Mouse (Mus musculus): Measurements from ENCODE around the gene Wbp11.

Gene Wbp11

DNA sequence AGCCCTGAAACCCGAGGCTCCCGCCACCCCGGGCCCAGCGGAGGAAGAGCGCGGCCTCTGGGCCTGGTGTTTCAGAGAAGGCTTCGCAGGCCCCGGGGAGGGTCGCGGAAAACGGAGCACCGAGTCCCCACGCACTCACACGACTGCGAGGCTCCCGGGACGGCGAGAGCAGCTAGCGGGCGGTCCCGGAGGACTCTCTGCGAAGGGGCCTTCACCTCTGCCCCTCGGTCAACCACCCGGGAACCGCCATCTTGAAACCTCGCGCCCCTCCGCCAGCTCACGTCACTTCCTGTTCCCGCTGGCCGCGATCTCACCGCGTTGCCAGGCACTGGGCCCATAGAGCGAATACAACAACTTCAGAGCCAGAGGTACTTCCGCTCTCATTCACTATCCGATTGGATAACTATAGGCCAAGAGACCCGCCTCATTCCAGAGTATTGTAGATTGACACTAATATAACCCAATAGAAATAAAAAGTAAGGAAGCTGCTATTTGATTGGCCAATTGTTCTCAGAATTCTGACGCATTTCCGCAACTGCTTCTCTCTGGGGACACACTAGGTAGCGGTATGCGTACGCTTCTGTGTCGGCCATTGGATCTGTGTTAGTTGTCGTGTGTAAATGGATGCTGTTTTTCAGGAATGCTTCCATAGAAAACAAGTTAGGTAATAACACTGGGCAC lies at the start of gene Wbp11:
TSS of gene Wbp11 (minus strand) at position 353 of the 681 bp plus-strand sequence.
- peak; percentile 94 for DNase-seq (ENCODE audit: low spot score)

- DNase-seq (ENCODE audit: low spot score): peak; percentile 52
Observed at GRCm38 (mm10) chr6:136875670-136876069, 47.6 kb upstream of the Wbp11 start, which contains the start of gene Mgp. Gene Mgp, minus strand, starts transcription at chr6:136875823.

- DNase-seq (ENCODE audit: low spot score): no peak
Observed at GRCm38 (mm10) chr6:136874599-136874998, 46.6 kb upstream of the Wbp11 start.

DNA sequence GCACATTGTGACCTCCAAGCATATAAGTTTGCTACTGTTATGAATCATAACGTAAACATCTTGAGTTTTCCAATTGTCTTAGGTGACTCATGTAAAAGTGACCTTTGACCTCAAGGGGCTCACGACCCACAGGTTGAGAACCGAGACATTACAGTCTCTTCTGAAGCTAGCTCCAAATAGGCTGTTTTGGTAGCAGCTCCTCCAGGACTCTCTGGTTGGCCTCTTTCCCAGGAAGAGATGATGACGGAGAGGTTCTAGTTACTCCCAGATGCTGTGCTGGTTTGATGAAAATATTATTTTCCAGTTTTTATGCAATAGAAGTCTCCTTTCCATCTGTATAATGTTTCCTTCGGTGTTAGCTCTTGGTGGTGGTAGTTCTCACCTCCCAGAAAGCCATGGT lies 40.9 kb upstream of the Wbp11 start:
- no peak for DNase-seq (ENCODE audit: low spot score)

DNA sequence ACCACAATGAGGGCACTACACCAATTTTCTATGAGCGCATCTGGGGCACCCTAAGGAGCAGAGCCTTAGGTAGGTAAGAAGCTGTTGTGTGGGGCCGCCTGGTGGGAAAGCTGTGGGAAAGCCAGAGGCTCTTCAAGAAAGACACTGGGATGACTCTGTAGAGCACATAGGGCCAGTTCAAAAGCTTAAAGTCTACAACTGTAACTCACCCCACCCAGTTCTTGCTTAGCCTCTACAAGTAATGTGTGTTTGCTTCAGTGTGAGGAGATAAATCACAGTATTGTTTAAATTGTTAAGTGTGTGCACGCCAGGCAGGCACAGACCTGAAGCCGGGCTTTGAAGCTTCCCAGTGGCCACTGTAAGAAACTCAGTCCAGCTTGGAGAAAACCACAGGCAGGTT lies 38.1 kb upstream of the Wbp11 start:
- DNase-seq (ENCODE audit: low spot score): no peak

DNA sequence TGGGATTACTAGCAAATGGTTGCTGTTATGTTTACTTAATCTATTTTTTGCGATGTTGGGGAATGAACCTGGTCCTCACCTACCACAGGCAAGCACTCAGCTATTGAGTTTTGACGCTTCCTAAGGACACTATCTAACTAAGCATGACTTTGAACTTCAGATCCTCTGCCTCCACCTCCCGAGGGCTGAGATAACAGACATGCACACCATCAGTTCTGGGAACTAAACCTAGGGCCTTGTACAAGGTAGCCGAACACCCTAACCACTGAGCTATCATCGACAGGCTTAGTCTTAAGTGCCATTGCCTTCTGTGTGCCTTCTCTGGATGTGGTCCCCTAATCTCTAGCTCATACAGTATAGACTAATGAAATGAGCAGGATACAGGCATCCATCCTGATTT lies 37.3 kb upstream of the Wbp11 start:
- no peak for DNase-seq (ENCODE audit: low spot score)

GRCm38 (mm10) chr6:136861020-136861419 lies 33.0 kb upstream of the Wbp11 start:
- no peak for DNase-seq (ENCODE audit: low spot score)

- no peak for DNase-seq (ENCODE audit: low spot score)
Observed at GRCm38 (mm10) chr6:136858420-136858819, 30.4 kb upstream of the Wbp11 start.

- DNase-seq (ENCODE audit: low spot score): peak; percentile 62
Observed at GRCm38 (mm10) chr6:136857873-136858260, 29.8 kb upstream of the Wbp11 start.

GRCm38 (mm10) chr6:136857186-136857872 lies 29.3 kb upstream of the Wbp11 start, which contains the start of gene Art4:
Gene Art4, minus strand, starts transcription at chr6:136857733.
- peak; percentile 49 for DNase-seq (ENCODE audit: low spot score)

- DNase-seq (ENCODE audit: low spot score): no peak
Observed at GRCm38 (mm10) chr6:136856071-136856636, 28.1 kb upstream of the Wbp11 start.

DNA sequence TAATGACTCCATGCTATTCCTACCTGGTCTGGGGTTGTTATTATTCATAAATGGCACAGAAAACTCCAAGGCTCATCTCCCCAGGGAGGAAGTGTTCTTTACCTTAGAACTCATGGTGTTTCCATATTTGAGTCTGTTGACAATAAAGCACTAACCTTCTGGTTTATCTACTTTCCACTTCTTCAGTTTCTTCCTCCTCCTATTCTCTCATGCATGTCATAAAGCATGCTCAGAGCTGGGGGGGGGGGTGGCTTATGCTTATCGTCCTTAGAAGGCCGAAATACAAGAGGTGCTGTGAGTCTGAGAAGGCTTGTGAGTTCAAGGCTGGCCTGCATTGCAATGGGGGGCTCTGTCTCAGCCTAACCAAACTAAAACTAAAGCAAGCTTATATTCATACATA lies 27.1 kb upstream of the Wbp11 start:
- DNase-seq (ENCODE audit: low spot score): no peak

DNA sequence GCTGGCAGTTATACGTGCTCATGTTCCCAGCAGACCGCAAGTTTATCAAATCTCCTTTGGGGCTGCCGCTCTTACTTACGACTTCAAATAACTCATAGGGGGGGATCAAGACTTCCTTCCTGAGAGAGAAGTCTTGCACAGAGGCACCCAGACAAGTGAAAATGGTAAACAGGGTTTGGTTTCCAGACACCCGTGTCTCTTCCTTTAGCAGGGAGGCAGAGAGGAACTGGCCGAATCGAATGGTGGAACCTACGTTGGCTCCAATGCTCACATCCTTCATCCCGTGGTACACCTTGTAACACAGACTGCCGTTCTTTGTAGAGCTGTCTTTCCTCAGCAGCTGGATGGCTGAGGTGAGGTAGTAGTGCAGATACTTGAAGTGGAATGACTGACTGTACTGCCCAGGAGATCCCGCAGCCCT lies 26.3 kb upstream of the Wbp11 start:
- no peak for DNase-seq (ENCODE audit: low spot score)

DNA sequence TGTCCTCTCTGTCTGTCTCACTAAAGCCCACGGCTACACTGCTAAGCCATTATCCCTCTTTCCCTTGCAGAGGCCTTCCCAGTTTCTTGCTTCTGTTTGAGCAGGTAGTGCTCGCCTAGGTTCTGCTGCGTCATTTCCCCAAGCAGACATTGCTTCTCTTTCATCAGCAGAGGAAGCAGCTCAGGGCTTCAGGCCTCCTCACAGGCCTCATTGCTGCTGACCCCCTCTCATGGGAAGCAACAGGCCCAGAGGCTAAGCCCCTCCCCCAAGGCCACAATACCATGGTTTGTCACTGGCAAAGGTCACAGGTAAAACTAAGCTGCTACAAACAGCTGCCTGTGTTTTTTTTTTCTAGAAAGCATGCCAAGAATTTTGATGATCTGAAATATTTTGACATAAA lies 24.7 kb upstream of the Wbp11 start:
- no peak for DNase-seq (ENCODE audit: low spot score)

- no peak for DNase-seq (ENCODE audit: low spot score)
Observed at GRCm38 (mm10) chr6:136852348-136852747, 24.3 kb upstream of the Wbp11 start.

GRCm38 (mm10) chr6:136850267-136850666 lies 22.2 kb upstream of the Wbp11 start:
- no peak for DNase-seq (ENCODE audit: low spot score)

- no peak for DNase-seq (ENCODE audit: low spot score)
Observed at GRCm38 (mm10) chr6:136848971-136849370, 20.9 kb upstream of the Wbp11 start.

- no peak for DNase-seq (ENCODE audit: low spot score)
Observed at GRCm38 (mm10) chr6:136848399-136848798, 20.4 kb upstream of the Wbp11 start.

DNA sequence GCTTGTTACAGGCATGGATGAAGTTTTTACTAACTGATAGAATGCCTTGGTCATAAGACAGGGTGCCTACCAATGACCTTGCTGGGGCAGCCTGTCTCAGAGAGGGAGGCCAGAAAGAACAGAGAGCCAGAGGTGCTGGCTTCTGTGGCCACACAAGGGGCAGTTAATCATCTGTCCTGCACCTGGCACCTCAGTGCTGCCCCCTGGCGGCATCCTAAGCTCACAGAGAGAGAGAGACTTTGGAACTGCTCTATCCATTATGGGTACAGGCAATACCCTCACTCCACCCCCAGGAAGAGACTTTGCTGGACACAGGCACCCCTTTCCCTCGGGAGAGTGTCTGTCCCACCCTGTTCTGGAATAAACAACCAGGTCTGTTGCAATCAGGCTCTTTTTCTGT lies 19.8 kb upstream of the Wbp11 start:
- DNase-seq (ENCODE audit: low spot score): no peak

- no peak for DNase-seq (ENCODE audit: low spot score)
Observed at GRCm38 (mm10) chr6:136847267-136847666, 19.2 kb upstream of the Wbp11 start.

DNA sequence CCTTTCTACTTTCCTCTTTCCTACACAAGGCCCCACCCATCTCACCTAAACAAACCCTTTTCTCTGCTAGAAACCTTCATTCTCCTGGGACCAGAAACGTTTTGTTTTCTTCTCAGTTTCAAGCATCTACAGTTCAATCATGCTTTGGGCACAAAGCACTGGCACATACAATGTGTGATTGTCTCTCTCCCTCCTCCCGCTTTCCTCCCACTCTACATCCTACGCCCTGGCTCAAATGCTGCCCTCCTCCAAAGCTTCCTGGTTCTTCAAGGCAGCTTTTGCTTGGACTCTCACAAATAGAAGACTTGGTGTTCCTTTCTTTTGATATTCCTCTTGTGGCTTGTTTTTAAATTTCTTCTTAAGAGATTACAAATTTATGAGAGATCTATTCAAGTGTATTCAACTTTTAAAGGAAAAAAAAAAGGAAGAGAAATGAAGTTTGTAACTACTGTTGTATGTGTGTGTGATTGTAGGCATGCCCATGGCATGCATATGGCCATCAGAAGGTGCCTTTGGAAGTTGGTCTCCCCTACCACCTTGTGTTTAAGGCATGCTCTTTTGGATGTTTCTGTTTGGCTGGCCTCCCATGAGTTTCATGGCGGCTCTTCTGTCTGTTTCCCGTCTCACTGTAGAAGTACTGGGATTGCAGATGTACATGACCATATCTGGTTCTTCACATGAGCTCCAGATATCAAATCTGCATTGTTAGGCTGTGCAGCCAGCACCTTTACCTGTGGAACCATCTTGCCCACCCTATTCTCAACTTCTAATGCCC lies 17.9 kb upstream of the Wbp11 start:
- DNase-seq (ENCODE audit: low spot score): no peak

DNA sequence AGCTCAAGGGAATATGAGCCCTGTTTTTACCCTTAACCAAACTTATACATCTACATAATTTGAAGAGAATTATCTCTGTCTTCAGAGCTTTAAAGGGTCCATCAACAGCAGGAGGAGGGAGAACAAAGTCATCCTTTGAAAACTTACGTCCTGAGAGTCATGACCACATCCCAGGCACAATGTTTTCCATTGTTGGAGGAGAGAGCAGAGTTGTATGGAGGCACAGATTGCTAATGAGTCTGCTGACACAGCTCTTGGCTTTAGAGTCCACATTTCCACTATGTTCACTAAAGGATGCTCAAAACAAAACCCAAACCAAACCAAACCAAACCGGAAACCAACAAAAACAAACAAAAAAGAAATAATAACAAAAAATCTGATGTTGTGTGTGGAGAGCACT lies 16.9 kb upstream of the Wbp11 start:
- DNase-seq (ENCODE audit: low spot score): no peak

DNA sequence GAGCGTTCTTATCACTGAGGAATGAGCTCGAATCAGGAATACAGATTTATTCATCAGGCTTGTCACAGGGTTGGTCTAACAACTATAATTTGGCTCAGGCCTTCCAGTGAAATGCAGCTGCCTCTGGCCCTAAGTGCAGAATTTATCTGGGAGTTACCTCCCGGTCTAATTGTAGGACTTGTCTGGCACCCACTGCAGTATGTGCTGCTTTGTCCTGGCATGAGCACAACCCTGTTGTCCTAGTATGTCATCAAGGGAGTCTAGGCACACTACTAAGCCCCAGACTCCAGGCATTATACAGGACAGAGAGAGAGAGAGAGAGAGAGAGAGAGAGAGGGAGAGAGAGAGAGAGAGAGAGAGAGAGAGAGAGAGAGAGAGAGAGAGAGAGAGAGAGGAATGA lies 9.3 kb upstream of the Wbp11 start:
- no peak for DNase-seq (ENCODE audit: low spot score)
